Mouse (Mus musculus): ENCODE measurements around the gene Ptafr. TPM values are rescaled to one million over a fixed set of nuclear protein-coding genes. Genes with fewer than 3 reads are reported as not detected.

Gene Ptafr
- total and polyA plus RNA-seq, 3 experiments = 1.7 to 3.1 (median 1.8) TPM

GRCm38 (mm10) chr4:132565089-132565747, 1.4 kb downstream of the Ptafr start:
- no peaks in the 10 kb centered on the region for H3K79me2 ChIP-seq (replicated peaks; ENCODE audit: control insufficient read depth, insufficient read depth, low read length)
- H3K9ac ChIP-seq (ENCODE audit: low read depth, low read length) = no peak overlapping the region
- TF ChIP-seq CTCF (IDR thresholded peaks at IDR 0.05) (no peak), EP300 (IDR thresholded peaks at IDR 0.05; ENCODE audit: insufficient read depth, low read depth, low read length) (no peak), POLR2A (IDR thresholded peaks at IDR 0.05; ENCODE audit: insufficient read depth, low read depth, low read length) (no peak)
- H3K4me3 ChIP-seq = no peak overlapping the region
- no peaks in the 10 kb centered on the region for H3K27me3 ChIP-seq (ENCODE audit: control insufficient read depth, insufficient read depth, low read length)
- no peaks in the 10 kb centered on the region for H3K4me1 ChIP-seq (ENCODE audit: control insufficient read depth, insufficient read depth, low read length)
- no peak for DNase-seq
- intact Hi-C loops (cut with DNase I) = no loop called here
- WGBS = 73% methylated on average over 12 of the region's 12 CpGs
- H3K27ac ChIP-seq = no peak overlapping the region
- H3K36me3 ChIP-seq (ENCODE audit: control insufficient read depth, insufficient read depth, low read length) = no peaks in the 10 kb centered on the region

GRCm38 (mm10) chr4:132567361-132567779, 3.5 kb downstream of the Ptafr start:
- no peak for TF ChIP-seq POLR2A (IDR thresholded peaks at IDR 0.05; ENCODE audit: insufficient read depth, low read depth, low read length)
- no peak for TF ChIP-seq CTCF (IDR thresholded peaks at IDR 0.05)
- no peak for TF ChIP-seq EP300 (IDR thresholded peaks at IDR 0.05; ENCODE audit: insufficient read depth, low read depth, low read length)
- Histone ChIP-seq H3K27me3 (ENCODE audit: control insufficient read depth, insufficient read depth, low read length) (no peaks in the 10 kb centered on the region), H3K9ac (ENCODE audit: low read depth, low read length) (no peak overlapping the region), H3K27ac (no peak overlapping the region), H3K36me3 (ENCODE audit: control insufficient read depth, insufficient read depth, low read length) (no peaks in the 10 kb centered on the region), H3K4me1 (ENCODE audit: control insufficient read depth, insufficient read depth, low read length) (no peaks in the 10 kb centered on the region), H3K79me2 (replicated peaks; ENCODE audit: control insufficient read depth, insufficient read depth, low read length) (no peaks in the 10 kb centered on the region), H3K4me3 (no peak overlapping the region)
- 42% methylated on average over 9 of the region's 9 CpGs for WGBS
- intact Hi-C loops (cut with DNase I) = no loop called here
- DNase-seq = peak in 1 of 2 experiments; percentile 50

GRCm38 (mm10) chr4:132569115-132569514, 5.2 kb downstream of the Ptafr start:
- Histone ChIP-seq H3K4me3 (no peak overlapping the region), H3K79me2 (replicated peaks; ENCODE audit: control insufficient read depth, insufficient read depth, low read length) (no peaks in the 10 kb centered on the region), H3K27me3 (ENCODE audit: control insufficient read depth, insufficient read depth, low read length) (no peaks in the 10 kb centered on the region), H3K36me3 (ENCODE audit: control insufficient read depth, insufficient read depth, low read length) (no peaks in the 10 kb centered on the region), H3K9ac (ENCODE audit: low read depth, low read length) (no peak overlapping the region), H3K4me1 (ENCODE audit: control insufficient read depth, insufficient read depth, low read length) (peaks cover 6% of the 10 kb centered on the region), H3K27ac (no peak overlapping the region)
- WGBS = 97% methylated on average over 5 of the region's 5 CpGs
- no peak for DNase-seq
- intact Hi-C loops (cut with DNase I) = no loop called here
- no peak for TF ChIP-seq POLR2A (IDR thresholded peaks at IDR 0.05; ENCODE audit: insufficient read depth, low read depth, low read length)
- TF ChIP-seq CTCF (IDR thresholded peaks at IDR 0.05) = peak; percentile 58

- no peak for TF ChIP-seq EP300 (IDR thresholded peaks at IDR 0.05; ENCODE audit: insufficient read depth, low read depth, low read length)
- TF ChIP-seq CTCF (IDR thresholded peaks at IDR 0.05) = no peak
- TF ChIP-seq POLR2A (IDR thresholded peaks at IDR 0.05; ENCODE audit: insufficient read depth, low read depth, low read length) = no peak
- Histone ChIP-seq H3K9ac (ENCODE audit: low read depth, low read length) (no peak overlapping the region), H3K4me3 (no peak overlapping the region), H3K36me3 (ENCODE audit: control insufficient read depth, insufficient read depth, low read length) (no peaks in the 10 kb centered on the region), H3K4me1 (ENCODE audit: control insufficient read depth, insufficient read depth, low read length) (peaks cover 6% of the 10 kb centered on the region), H3K79me2 (replicated peaks; ENCODE audit: control insufficient read depth, insufficient read depth, low read length) (no peaks in the 10 kb centered on the region), H3K27me3 (ENCODE audit: control insufficient read depth, insufficient read depth, low read length) (no peaks in the 10 kb centered on the region), H3K27ac (no peak overlapping the region)
- intact Hi-C loops (cut with DNase I) = loop anchor here (5.0 kb wide), 1 partner anchor 46 kb away; no protein-coding TSS in a partner anchor
- 90% methylated on average over 9 of the region's 9 CpGs for WGBS
- DNase-seq = no peak
Measured at GRCm38 (mm10) chr4:132571190-132571589, 7.3 kb downstream of the Ptafr start.

GRCm38 (mm10) chr4:132573327-132573726, 9.5 kb downstream of the Ptafr start:
- TF ChIP-seq EP300 (IDR thresholded peaks at IDR 0.05; ENCODE audit: insufficient read depth, low read depth, low read length) (no peak), CTCF (IDR thresholded peaks at IDR 0.05) (no peak), POLR2A (IDR thresholded peaks at IDR 0.05; ENCODE audit: insufficient read depth, low read depth, low read length) (no peak)
- Histone ChIP-seq H3K36me3 (ENCODE audit: control insufficient read depth, insufficient read depth, low read length) (no peaks in the 10 kb centered on the region), H3K27me3 (ENCODE audit: control insufficient read depth, insufficient read depth, low read length) (no peaks in the 10 kb centered on the region), H3K27ac (peak overlapping the region; percentile 55), H3K4me1 (ENCODE audit: control insufficient read depth, insufficient read depth, low read length) (peaks cover 6% of the 10 kb centered on the region), H3K4me3 (no peak overlapping the region), H3K9ac (ENCODE audit: low read depth, low read length) (0 out of 2 replicates have a peak overlapping the region, but pooled peaks have one; percentile 6), H3K79me2 (replicated peaks; ENCODE audit: control insufficient read depth, insufficient read depth, low read length) (no peaks in the 10 kb centered on the region)
- intact Hi-C loops (cut with DNase I) = loop anchor here (5.0 kb wide), 1 partner anchor 44 kb away; no protein-coding TSS in a partner anchor
- 15% methylated on average over 11 of the region's 11 CpGs for WGBS
- DNase-seq = peak in 1 of 2 experiments; percentile 41

- TF ChIP-seq POLR2A (IDR thresholded peaks at IDR 0.05; ENCODE audit: insufficient read depth, low read depth, low read length) (no peak), EP300 (IDR thresholded peaks at IDR 0.05; ENCODE audit: insufficient read depth, low read depth, low read length) (no peak), CTCF (IDR thresholded peaks at IDR 0.05) (no peak)
- H3K4me3 ChIP-seq = no peak overlapping the region
- intact Hi-C loops (cut with DNase I) = loop anchor here (5.0 kb wide), 1 partner anchor 42 kb away; no protein-coding TSS in a partner anchor
- no peaks in the 10 kb centered on the region for H3K36me3 ChIP-seq (ENCODE audit: control insufficient read depth, insufficient read depth, low read length)
- 90% methylated on average over 1 of the region's 1 CpGs for WGBS
- H3K27me3 ChIP-seq (ENCODE audit: control insufficient read depth, insufficient read depth, low read length) = no peaks in the 10 kb centered on the region
- H3K4me1 ChIP-seq (ENCODE audit: control insufficient read depth, insufficient read depth, low read length) = peaks cover 6% of the 10 kb centered on the region
- DNase-seq = no peak
- H3K27ac ChIP-seq = no peak overlapping the region
- no peak overlapping the region for H3K9ac ChIP-seq (ENCODE audit: low read depth, low read length)
- H3K79me2 ChIP-seq (replicated peaks; ENCODE audit: control insufficient read depth, insufficient read depth, low read length) = no peaks in the 10 kb centered on the region
Measured at GRCm38 (mm10) chr4:132574809-132575347, 11.0 kb downstream of the Ptafr start.
